28 mouse cellular contexts compared by ENCODE assay signal in genomic region chr6:100601634-100602033, GRCm38 (mm10).
DNase-seq lines count a peak whose midpoint lies in the region; ATAC-seq lines count a peak whose summit lies in the region.
"Had no signal": no experiment of that assay in that cellular context is flagged by ENCODE, and none has a peak within 500 bp of the region (broad histone marks: within the 10 kb centered on the region; RNA-seq: fewer than 3 reads in every experiment).

No protein-coding gene starts in this region.

- H3K4me3 ChIP-seq in kidney, embryonic 16.5 days (ENCODE audit: low read length) = no peak overlapping the region
- no peak overlapping the region for H3K4me3 ChIP-seq in heart, embryonic 11.5 days (ENCODE audit: low read depth, low read length)
- H3K4me3 ChIP-seq: forebrain, embryonic 10.5 days; forebrain, embryonic 13.5 days; heart, embryonic 12.5 days; heart, embryonic 15.5 days; hindbrain, embryonic 10.5 days; hindbrain, embryonic 13.5 days; intestine, embryonic 15.5 days had no signal

- H3K27ac ChIP-seq in kidney, embryonic 16.5 days (ENCODE audit: low read length) = no peak overlapping the region
- H3K27ac ChIP-seq in heart, embryonic 11.5 days (ENCODE audit: low read depth, low read length) = no peak overlapping the region
- H3K27ac ChIP-seq: forebrain, embryonic 10.5 days; forebrain, embryonic 13.5 days; heart, embryonic 15.5 days; hindbrain, embryonic 10.5 days; hindbrain, embryonic 13.5 days; intestine, embryonic 15.5 days had no signal

- no peak overlapping the region for H3K9ac ChIP-seq in kidney, embryonic 16.5 days (replicated peaks; ENCODE audit: low read length)
- H3K9ac ChIP-seq in heart, embryonic 11.5 days (ENCODE audit: low read depth, low read length) = no peak overlapping the region
- H3K9ac ChIP-seq: forebrain, embryonic 13.5 days; heart, embryonic 12.5 days; heart, embryonic 15.5 days; hindbrain, embryonic 13.5 days; intestine, embryonic 15.5 days had no signal

- H3K27me3 ChIP-seq in kidney, embryonic 16.5 days (ENCODE audit: insufficient read depth, low read length) = no peaks in the 10 kb centered on the region
- H3K27me3 ChIP-seq in heart, embryonic 11.5 days (ENCODE audit: control insufficient read depth, insufficient read depth, low read length) = no peaks in the 10 kb centered on the region
- H3K27me3 ChIP-seq: forebrain, embryonic 13.5 days; heart, embryonic 12.5 days; heart, embryonic 15.5 days; hindbrain, embryonic 13.5 days; intestine, embryonic 15.5 days had no signal

- H3K4me1 ChIP-seq in kidney, embryonic 16.5 days (ENCODE audit: insufficient read depth, low read length) = no peaks in the 10 kb centered on the region
- H3K4me1 ChIP-seq in heart, embryonic 11.5 days (ENCODE audit: control insufficient read depth, insufficient read depth, low read length) = no peaks in the 10 kb centered on the region; the same call in 1 of the 2 replicates
- H3K4me1 ChIP-seq: forebrain, embryonic 13.5 days; heart, embryonic 15.5 days; intestine, embryonic 15.5 days had no signal

- intact Hi-C loops in left cerebral cortex, postnatal 10 days (cut with DNase I) = no loop called here

- no peak for ATAC-seq in kidney, embryonic 16.5 days (ENCODE audit: low FRiP score, low TSS enrichment)
- ATAC-seq in heart, embryonic 11.5 days (replicated peaks; ENCODE audit: insufficient number of reproducible peaks, low FRiP score, low TSS enrichment) = no peak
- ATAC-seq: activated CD4-positive, CD25-positive, alpha-beta regulatory T cell, adult 4 months; forebrain, embryonic 13.5 days; forebrain, embryonic 16.5 days; hindbrain, embryonic 16.5 days; intestine, embryonic 15.5 days had no signal

- no peaks in the 10 kb centered on the region for H3K36me3 ChIP-seq in kidney, embryonic 16.5 days (ENCODE audit: insufficient read depth, low read length)
- H3K36me3 ChIP-seq in heart, embryonic 11.5 days (ENCODE audit: control insufficient read depth, insufficient read depth, low read length) = no peaks in the 10 kb centered on the region
- H3K36me3 ChIP-seq: heart, embryonic 12.5 days; heart, embryonic 15.5 days; hindbrain, embryonic 13.5 days; intestine, embryonic 15.5 days had no signal

- DNase-seq in 3134 (ENCODE audit: extremely low read depth, insufficient read length, low spot score) (peak; percentile 14), 416B (ENCODE audit: low read depth) (peak; percentile 65), NIH3T3 (ENCODE audit: low read depth) (peak; percentile 80)
- no peak for DNase-seq in left cerebral cortex, postnatal 10 days (ENCODE audit: extremely low spot score in 1 of 2, low spot score in 2 of 2)
- DNase-seq: adrenal gland, postnatal 14 days; B cell, adult 2 months; cerebellum, adult 11 months; cerebellum, adult 8-10 months; cerebellum, postnatal 10 days; cerebellum, postnatal 36 days; gastrocnemius, postnatal 10 days; gastrocnemius, postnatal 36 days; heart, postnatal 10 days; heart, postnatal 36 days; kidney, adult 11 months; kidney, adult 8-10 months had no signal

- WGBS in kidney, embryonic 16.5 days = 88% methylated on average over 6 of the region's 6 CpGs
- WGBS in heart, embryonic 11.5 days (ENCODE audit: insufficient replicate concordance) = 77% methylated on average over 6 of the region's 6 CpGs

- H3K9me3 ChIP-seq in kidney, embryonic 16.5 days (ENCODE audit: low read length) = no peaks in the 10 kb centered on the region
- no peaks in the 10 kb centered on the region for H3K9me3 ChIP-seq in heart, embryonic 11.5 days (replicated peaks; ENCODE audit: control insufficient read depth, low read length)
- H3K9me3 ChIP-seq: forebrain, embryonic 10.5 days; forebrain, embryonic 13.5 days; heart, embryonic 12.5 days; heart, embryonic 15.5 days; hindbrain, embryonic 10.5 days; hindbrain, embryonic 13.5 days; intestine, embryonic 15.5 days had no signal

- no peak overlapping the region for H3K4me2 ChIP-seq in kidney, embryonic 16.5 days (replicated peaks; ENCODE audit: low read depth, low read length)
- no peak overlapping the region for H3K4me2 ChIP-seq in heart, embryonic 11.5 days
- H3K4me2 ChIP-seq: forebrain, embryonic 13.5 days; heart, embryonic 12.5 days; heart, embryonic 15.5 days; hindbrain, embryonic 13.5 days; intestine, embryonic 15.5 days had no signal

Comparison
In these comparisons a context has a peak if more than half of its experiments do, and no peak if none do; other contexts are left out.
1. DNase-seq: peak in 3134 (single experiment), 416B (single experiment) and NIH3T3 (single experiment); none in left cerebral cortex, postnatal 10 days (0 of 2).